Mouse (Mus musculus) forebrain, embryonic 10.5 days (tissue): ENCODE data around the gene H2afy2. TPM values are rescaled to one million over a fixed set of nuclear protein-coding genes. Genes with fewer than 3 reads are reported as not detected.

Source experiments
- DNase-seq: peaks from one replicate; pipeline ENCODE4 v3.0.0-alpha.2; 2017; ENCODE audit warnings: low spot score; ENCODE audit errors: extremely low spot score
- H3K27ac ChIP-seq: fragments of 300-500 bp; sonication (generic); 2 replicates; pipeline ENCODE4 v1.5.1; 2016; ENCODE audit warnings: mild to moderate bottlenecking
- H3K27me3 ChIP-seq: fragments of 300-500 bp; sonication (generic); 2 replicates; pipeline ENCODE4 v1.6.1; 2016; ENCODE audit warnings: mild to moderate bottlenecking; ENCODE audit not compliant: poor library complexity, severe bottlenecking
- H3K36me3 ChIP-seq: fragments of 300-500 bp; sonication (generic); replicated peaks from 2 replicates; pipeline ENCODE4 v1.6.1; 2016; ENCODE audit warnings: mild to moderate bottlenecking, moderate library complexity
- H3K4me1 ChIP-seq: fragments of 300-500 bp; sonication (generic); 2 replicates; pipeline ENCODE4 v1.6.1; 2016
- H3K4me3 ChIP-seq: fragments of 300-500 bp; sonication (generic); 2 replicates; pipeline ENCODE4 v1.5.1; 2016; ENCODE audit warnings: mild to moderate bottlenecking, moderate library complexity
- H3K9me3 ChIP-seq: fragments of 300-500 bp; sonication (generic); 2 replicates; pipeline ENCODE4 v1.6.1; 2016; ENCODE audit warnings: mild to moderate bottlenecking, moderate library complexity
- WGBS: fragments of 180-500 bp; shearing (Covaris S2); methylation state at CpG from one replicate; pipeline ENCODE4 v1.1.7; 2016; 5-methylcytosine and 5-hydroxymethylcytosine counted together
- polyA plus RNA-seq: library from polyadenylated mRNA; unstranded; fragments of >200 nt; fragmentation: Nextera tagmentation; extraction: Ambion mirVana; gene quantifications from 2 replicates; pipeline ENCODE4 v1.2.1, GENCODE M21; 2016

H2afy2 gene
- 327 and 330 TPM in 2 replicates for polyA plus RNA-seq

- peak within 1 kb of the TSS; percentile 97 for H3K4me3 ChIP-seq
- peaks cover 34% of the 10 kb centered on the region for H3K4me1 ChIP-seq
- under 1% methylated on average over 47 of the region's 50 CpGs for WGBS
- H3K36me3 ChIP-seq, result peaks cover 25% of the 10 kb centered on the region
- H3K27me3 ChIP-seq, result no peaks in the 10 kb centered on the region
- H3K9me3 ChIP-seq, result no peaks in the 10 kb centered on the region
- peak within 1 kb of the TSS; percentile 100 for H3K27ac ChIP-seq
- peak; percentile 88 for DNase-seq
Measured at GRCm38 (mm10) chr10:61783621-61784251, at the start of gene H2afy2. Gene H2afy2 (minus strand): TSS chr10:61784147.

- Histone ChIP-seq H3K9me3 (no peaks in the 10 kb centered on the region), H3K36me3 (no peaks in the 10 kb centered on the region), H3K4me1 (peaks cover 40% of the 10 kb centered on the region), H3K27me3 (peaks cover 11% of the 10 kb centered on the region), H3K4me3 (no peak overlapping the region), H3K27ac (0 out of 2 replicates have a peak overlapping the region, but pooled peaks have one; percentile 6)
- 95% methylated on average over 11 of the region's 11 CpGs for WGBS
- no peak for DNase-seq
Measured at GRCm38 (mm10) chr10:61832713-61833112, 48.8 kb upstream of the H2afy2 start.

- Histone ChIP-seq H3K36me3 (no peaks in the 10 kb centered on the region), H3K9me3 (no peaks in the 10 kb centered on the region), H3K4me3 (no peak overlapping the region), H3K27me3 (peaks cover 12% of the 10 kb centered on the region), H3K27ac (no peak overlapping the region), H3K4me1 (peaks cover 49% of the 10 kb centered on the region)
- DNase-seq, result no peak
- WGBS, result 87% methylated on average over 6 of the region's 6 CpGs
Measured at GRCm38 (mm10) chr10:61831741-61832140, 47.8 kb upstream of the H2afy2 start.

- Histone ChIP-seq H3K27ac (peak overlapping the region; percentile 35; the same call in 1 of the 2 replicates), H3K4me3 (no peak overlapping the region), H3K27me3 (peaks cover 12% of the 10 kb centered on the region), H3K4me1 (peaks cover 54% of the 10 kb centered on the region), H3K9me3 (no peaks in the 10 kb centered on the region), H3K36me3 (no peaks in the 10 kb centered on the region)
- no peak for DNase-seq
- WGBS, result 75% methylated on average over 12 of the region's 12 CpGs
Measured at GRCm38 (mm10) chr10:61831251-61831650, 47.3 kb upstream of the H2afy2 start.

- WGBS, result 63% methylated on average over 9 of the region's 9 CpGs
- H3K27me3 ChIP-seq, result peaks cover 12% of the 10 kb centered on the region
- peak overlapping the region; percentile 35; the same call in 1 of the 2 replicates for H3K27ac ChIP-seq
- DNase-seq, result no peak
- H3K36me3 ChIP-seq, result no peaks in the 10 kb centered on the region
- no peaks in the 10 kb centered on the region for H3K9me3 ChIP-seq
- peaks cover 59% of the 10 kb centered on the region for H3K4me1 ChIP-seq
- no peak overlapping the region for H3K4me3 ChIP-seq
Measured at GRCm38 (mm10) chr10:61830817-61831216, 46.9 kb upstream of the H2afy2 start.

GRCm38 (mm10) chr10:61829046-61829445 lies 45.1 kb upstream of the H2afy2 start:
- Histone ChIP-seq H3K36me3 (no peaks in the 10 kb centered on the region), H3K4me1 (peaks cover 64% of the 10 kb centered on the region), H3K9me3 (no peaks in the 10 kb centered on the region), H3K27me3 (peaks cover 12% of the 10 kb centered on the region), H3K27ac (peak overlapping the region; percentile 65), H3K4me3 (no peak overlapping the region)
- DNase-seq, result no peak
- 54% methylated on average over 4 of the region's 4 CpGs for WGBS

GRCm38 (mm10) chr10:61827950-61828936 lies 44.3 kb upstream of the H2afy2 start:
- 86% methylated on average over 32 of the region's 32 CpGs for WGBS
- Histone ChIP-seq H3K9me3 (no peaks in the 10 kb centered on the region), H3K4me1 (peaks cover 70% of the 10 kb centered on the region), H3K27ac (peak overlapping the region; percentile 65), H3K36me3 (no peaks in the 10 kb centered on the region), H3K4me3 (no peak overlapping the region), H3K27me3 (peaks cover 12% of the 10 kb centered on the region)
- no peak for DNase-seq

GRCm38 (mm10) chr10:61826753-61827435 lies 42.9 kb upstream of the H2afy2 start:
- no peaks in the 10 kb centered on the region for H3K36me3 ChIP-seq
- peak; percentile 61 for DNase-seq
- H3K9me3 ChIP-seq, result no peaks in the 10 kb centered on the region
- H3K4me1 ChIP-seq, result peaks cover 71% of the 10 kb centered on the region
- H3K27me3 ChIP-seq, result peaks cover 12% of the 10 kb centered on the region
- no peak overlapping the region for H3K4me3 ChIP-seq
- peak overlapping the region; percentile 65 for H3K27ac ChIP-seq
- 20% methylated on average over 16 of the region's 16 CpGs for WGBS

- Histone ChIP-seq H3K27me3 (peaks cover 10% of the 10 kb centered on the region), H3K4me3 (no peak overlapping the region), H3K36me3 (no peaks in the 10 kb centered on the region), H3K27ac (peak overlapping the region; percentile 65), H3K9me3 (no peaks in the 10 kb centered on the region), H3K4me1 (peaks cover 64% of the 10 kb centered on the region)
- WGBS, result 65% methylated on average over 13 of the region's 13 CpGs
- no peak for DNase-seq
Measured at GRCm38 (mm10) chr10:61825979-61826752, 42.2 kb upstream of the H2afy2 start.

GRCm38 (mm10) chr10:61825536-61825935 lies 41.6 kb upstream of the H2afy2 start:
- H3K27me3 ChIP-seq, result peaks cover 9% of the 10 kb centered on the region; the same call in 1 of the 2 replicates
- no peaks in the 10 kb centered on the region for H3K9me3 ChIP-seq
- H3K4me3 ChIP-seq, result no peak overlapping the region
- DNase-seq, result no peak
- H3K27ac ChIP-seq, result no peak overlapping the region
- 40% methylated on average over 5 of the region's 5 CpGs for WGBS
- H3K4me1 ChIP-seq, result peaks cover 59% of the 10 kb centered on the region
- no peaks in the 10 kb centered on the region for H3K36me3 ChIP-seq

- no peaks in the 10 kb centered on the region for H3K9me3 ChIP-seq
- H3K27me3 ChIP-seq, result peaks cover 9% of the 10 kb centered on the region; the same call in 1 of the 2 replicates
- H3K36me3 ChIP-seq, result no peaks in the 10 kb centered on the region
- DNase-seq, result no peak
- 76% methylated on average over 4 of the region's 4 CpGs for WGBS
- H3K4me3 ChIP-seq, result no peak overlapping the region
- peaks cover 48% of the 10 kb centered on the region for H3K4me1 ChIP-seq
- H3K27ac ChIP-seq, result peak overlapping the region; percentile 78; the same call in 1 of the 2 replicates
Measured at GRCm38 (mm10) chr10:61823731-61824115, 39.8 kb upstream of the H2afy2 start.
